Mouse (Mus musculus): ENCODE measurements around the gene Psmc5.

Gene Psmc5

GRCm38 (mm10) chr11:106269060-106269431, 13.1 kb downstream of the Psmc5 start:
- no peak for DNase-seq (ENCODE audit: low spot score)

GRCm38 (mm10) chr11:106271131-106271793, 15.3 kb downstream of the Psmc5 start:
- no peak for DNase-seq (ENCODE audit: low spot score)

- no peak for DNase-seq (ENCODE audit: low spot score)
Observed at GRCm38 (mm10) chr11:106271794-106272643, 16.1 kb downstream of the Psmc5 start.

DNA sequence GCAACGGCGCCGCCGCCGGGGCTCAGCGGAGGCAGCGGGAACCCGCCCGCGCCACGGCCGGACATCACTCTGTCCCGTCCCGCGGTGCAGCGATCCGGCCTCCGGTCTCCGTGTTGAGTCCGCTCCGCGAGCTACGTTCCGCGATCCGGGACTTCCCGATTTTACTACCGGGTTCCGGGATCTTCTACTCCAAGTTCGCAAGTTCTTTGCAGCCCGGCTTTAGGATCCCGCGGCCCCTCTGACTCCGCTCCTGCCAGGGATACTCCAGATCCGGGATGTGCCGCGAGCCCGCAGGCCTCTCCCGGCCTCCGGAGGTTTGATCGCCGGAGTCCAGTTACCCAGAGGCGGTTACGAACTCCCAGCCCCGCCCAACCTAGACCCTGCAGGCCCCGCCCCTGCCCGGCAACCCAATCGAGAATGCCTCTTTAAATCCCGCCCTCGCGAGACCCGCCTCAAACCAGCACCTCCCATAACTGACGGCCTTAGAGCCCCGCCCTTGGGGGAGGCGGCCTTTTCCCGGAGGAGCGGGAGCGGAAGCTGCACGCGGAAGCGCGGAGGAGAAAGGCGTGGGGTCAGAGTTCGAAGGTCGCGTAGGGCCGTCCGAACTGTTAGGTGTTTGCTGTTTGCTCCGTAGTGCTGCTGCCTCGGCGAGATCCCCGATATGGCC, 16.8 kb downstream of the Psmc5 start, which contains the start of gene Smarcd2:
TSS of gene Smarcd2 (minus strand) at position 329 of the 667 bp plus-strand sequence.
- peak; percentile 99 for DNase-seq (ENCODE audit: low spot score)

GRCm38 (mm10) chr11:106273311-106273684, 17.3 kb downstream of the Psmc5 start:
- no peak for DNase-seq (ENCODE audit: low spot score)

DNA sequence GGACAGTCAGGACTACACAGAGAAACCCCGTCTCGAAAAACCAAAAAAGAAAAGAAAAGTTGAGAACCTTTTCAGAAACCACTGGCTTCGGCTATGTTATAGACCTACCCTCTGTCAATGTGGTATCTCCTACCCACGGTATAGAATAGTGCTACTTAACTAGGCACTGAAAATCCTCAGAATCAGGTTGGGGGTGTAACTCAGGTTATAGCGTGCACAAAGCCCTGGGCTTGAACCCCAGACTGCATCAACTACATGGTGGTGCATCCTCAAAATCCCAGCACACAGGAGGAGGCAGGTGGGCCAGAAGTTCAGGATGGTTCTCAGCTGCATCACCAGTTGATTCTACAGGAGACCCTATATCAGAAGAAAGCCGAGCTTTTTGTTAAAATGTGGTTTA, 17.9 kb downstream of the Psmc5 start:
- DNase-seq (ENCODE audit: low spot score), result no peak

- no peak for DNase-seq (ENCODE audit: low spot score)
Observed at GRCm38 (mm10) chr11:106274374-106274773, 18.4 kb downstream of the Psmc5 start.

DNA sequence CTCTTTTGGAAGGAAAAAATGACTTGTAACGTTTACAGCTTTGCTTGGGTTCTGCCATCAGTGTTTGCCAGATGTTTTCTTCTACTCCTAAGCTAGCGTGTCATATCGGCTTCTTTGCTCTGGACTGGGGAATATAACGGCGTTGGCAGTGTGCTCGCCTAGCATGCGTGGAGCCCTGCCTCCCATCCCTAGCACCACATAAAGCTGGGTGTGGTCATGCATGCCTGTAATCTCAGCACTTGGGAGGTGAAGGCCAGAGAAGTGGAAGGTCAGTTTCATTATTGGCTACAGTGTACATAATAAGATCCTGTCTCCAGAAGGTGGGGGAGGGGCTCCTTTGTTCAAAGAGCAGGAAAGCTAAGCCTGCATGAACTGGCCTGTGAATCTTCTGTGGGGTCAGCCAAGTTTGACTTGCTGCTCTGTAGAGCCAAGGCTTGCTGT, 19.0 kb downstream of the Psmc5 start:
- no peak for DNase-seq (ENCODE audit: low spot score)

GRCm38 (mm10) chr11:106276454-106276853, 20.5 kb downstream of the Psmc5 start, which contains the start of gene Tcam1:
Gene Tcam1, plus strand, starts transcription at chr11:106276672.
- peak; percentile 87 for DNase-seq (ENCODE audit: low spot score)

GRCm38 (mm10) chr11:106282452-106282851, 26.5 kb downstream of the Psmc5 start:
- no peak for DNase-seq (ENCODE audit: low spot score)

- no peak for DNase-seq (ENCODE audit: low spot score)
Observed at GRCm38 (mm10) chr11:106283371-106283770, 27.4 kb downstream of the Psmc5 start.

DNA sequence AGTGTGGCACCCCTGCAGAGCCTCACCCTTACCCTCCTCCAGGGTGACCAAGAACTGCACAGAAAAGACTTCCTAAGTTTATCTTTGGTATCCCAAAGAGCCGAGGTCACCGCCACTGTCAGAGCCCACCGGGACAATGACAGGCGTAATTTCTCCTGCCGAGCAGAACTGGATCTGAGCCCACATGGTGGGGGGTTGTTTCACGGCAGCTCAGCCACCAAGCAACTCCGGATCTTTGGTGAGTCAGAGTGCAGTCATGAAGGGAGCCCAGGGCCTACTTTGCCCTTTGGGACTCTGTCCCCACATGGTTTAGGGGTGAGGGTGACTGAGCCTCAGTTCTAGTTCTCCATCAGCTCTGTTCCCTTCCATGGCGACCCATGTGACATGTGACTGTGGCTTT, 28.2 kb downstream of the Psmc5 start:
- no peak for DNase-seq (ENCODE audit: low spot score)

DNA sequence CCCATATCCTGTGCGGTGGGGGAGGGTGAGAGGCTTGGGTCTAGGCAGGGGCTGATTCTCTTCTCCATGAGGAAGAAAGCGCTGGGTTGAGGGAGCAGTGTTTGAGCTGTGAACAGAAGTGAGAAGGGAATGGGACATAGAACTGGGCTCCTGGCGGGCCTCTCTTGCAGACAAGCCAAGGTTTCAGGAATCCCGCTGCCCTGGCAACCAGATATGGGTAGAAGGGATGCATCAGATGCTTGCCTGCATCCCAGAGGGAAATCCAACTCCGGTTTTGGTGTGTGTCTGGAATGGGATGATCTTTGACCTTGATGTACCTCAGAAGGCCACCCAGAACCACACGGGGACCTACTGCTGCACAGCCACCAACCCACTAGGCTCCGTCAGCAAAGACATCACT, 30.3 kb downstream of the Psmc5 start:
- DNase-seq (ENCODE audit: low spot score), result no peak

GRCm38 (mm10) chr11:106286987-106287386, 31.0 kb downstream of the Psmc5 start:
- DNase-seq (ENCODE audit: low spot score), result no peak

- DNase-seq (ENCODE audit: low spot score), result no peak
Observed at GRCm38 (mm10) chr11:106289369-106289768, 33.4 kb downstream of the Psmc5 start.

- DNase-seq (ENCODE audit: low spot score), result no peak
Observed at GRCm38 (mm10) chr11:106290376-106290775, 34.4 kb downstream of the Psmc5 start.

DNA sequence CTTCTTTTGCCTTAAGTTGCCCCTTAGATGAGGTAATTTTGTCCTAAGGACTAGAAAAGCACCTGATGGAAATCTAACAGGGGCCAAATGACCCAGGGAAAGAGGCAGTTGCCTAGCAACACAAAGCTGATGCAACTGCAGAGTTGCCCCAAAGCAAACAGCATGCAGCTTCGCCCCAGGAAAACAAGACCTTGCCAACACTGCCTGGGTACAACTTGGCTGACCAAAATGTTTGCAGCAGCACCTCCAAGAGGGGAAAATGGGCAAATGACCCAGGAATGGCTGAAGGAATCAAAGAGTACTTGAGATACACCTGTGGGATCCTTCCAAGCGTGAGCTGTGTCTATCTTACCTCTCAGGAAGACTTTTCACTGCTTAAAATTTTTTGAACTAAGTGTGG, 35.9 kb downstream of the Psmc5 start:
- DNase-seq (ENCODE audit: low spot score), result no peak

DNA sequence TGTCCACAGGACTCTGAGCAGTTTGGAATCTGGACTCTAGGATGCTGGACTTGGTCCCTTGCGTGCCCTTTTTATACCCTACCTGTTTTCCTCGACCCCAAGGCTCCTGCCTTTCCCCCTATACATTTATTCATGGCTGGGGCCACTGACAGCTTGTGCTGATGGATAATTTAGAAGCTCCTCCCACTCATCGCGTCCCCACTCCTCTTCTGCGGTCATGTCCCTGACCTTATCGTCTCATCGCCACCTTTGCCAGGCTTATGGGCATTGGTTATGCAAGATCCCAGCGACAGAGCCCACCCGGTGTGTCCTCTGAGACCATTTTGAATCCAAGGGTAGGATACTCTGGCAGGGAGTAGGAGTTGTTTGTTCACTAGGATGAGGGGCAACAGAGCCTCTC, 45.8 kb downstream of the Psmc5 start, which contains the start of gene Gh:
TSS of gene Gh (minus strand) at position 101 of the 400 bp plus-strand sequence.
- no peak for DNase-seq (ENCODE audit: low spot score)

DNA sequence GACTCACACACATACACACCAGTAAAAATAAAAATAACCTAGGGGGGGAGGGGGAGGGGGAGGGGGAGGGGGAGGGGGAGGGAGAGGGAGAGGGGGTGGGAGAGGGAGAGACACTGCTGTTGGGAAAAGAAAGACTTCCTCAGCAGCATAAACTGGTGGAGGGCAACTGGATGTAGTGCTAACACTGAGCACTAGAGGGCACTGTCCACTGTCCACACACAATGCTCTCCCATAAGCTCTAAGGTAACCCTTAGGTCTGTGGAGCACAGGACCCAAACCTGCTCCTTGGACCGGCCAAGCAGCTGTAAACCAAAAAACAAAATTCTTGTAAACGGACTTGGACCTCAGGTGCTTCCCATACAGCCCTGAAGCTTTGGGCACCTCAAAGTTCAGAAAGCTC, 46.7 kb downstream of the Psmc5 start:
- no peak for DNase-seq (ENCODE audit: low spot score)

- no peak for DNase-seq (ENCODE audit: low spot score)
Observed at GRCm38 (mm10) chr11:106305348-106306064, 49.6 kb downstream of the Psmc5 start.

DNA sequence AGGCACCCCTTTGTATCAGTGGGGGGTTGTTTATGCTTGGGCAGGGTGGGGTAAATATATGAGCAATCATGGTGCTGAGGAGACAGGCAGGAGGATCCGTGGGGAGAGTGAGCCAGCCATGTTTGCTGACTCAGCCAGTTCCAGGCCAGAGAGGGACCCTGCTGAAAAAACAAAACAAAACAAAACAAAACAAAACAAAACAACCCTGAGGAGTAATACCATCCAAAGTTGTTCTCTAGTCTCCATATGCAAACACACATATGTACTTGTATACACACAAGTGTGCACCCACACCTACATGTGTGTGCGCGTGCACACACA, 50.1 kb downstream of the Psmc5 start:
- DNase-seq (ENCODE audit: low spot score), result no peak

GRCm38 (mm10) chr11:106306758-106307157, 50.8 kb downstream of the Psmc5 start:
- no peak for DNase-seq (ENCODE audit: low spot score)

Data from left cerebral cortex, adult 11 months (tissue).